Mouse (Mus musculus) spleen, postnatal 4 days (tissue): ENCODE results near the gene Yipf2.

ENCODE experiments used
- DNase-seq, 2 experiments: peaks; one replicate each; pipeline ENCODE4 v3.0.0; 2022; ENCODE audit warnings: low spot score in 2 of 2

Gene Yipf2

GRCm38 (mm10) chr9:21592703-21593121 is at the start of gene Yipf2, which contains the start of gene Timm29:
TSS of gene Yipf2 (minus strand) at chr9:21592828.
TSS of gene Timm29 (plus strand) at chr9:21592722.
- peak; percentile 85 to 90 for DNase-seq

- no peak for DNase-seq
Measured at GRCm38 (mm10) chr9:21639031-21639430, 46.4 kb upstream of the Yipf2 start.

GRCm38 (mm10) chr9:21635639-21636038 is 43.0 kb upstream of the Yipf2 start:
- no peak for DNase-seq

- DNase-seq, result no peak
Measured at GRCm38 (mm10) chr9:21633106-21633505, 40.5 kb upstream of the Yipf2 start.

GRCm38 (mm10) chr9:21630673-21631072 is 38.0 kb upstream of the Yipf2 start:
- peak in 1 of 2 experiments; percentile 41 for DNase-seq

- peak in 1 of 2 experiments; percentile 31 for DNase-seq
Measured at GRCm38 (mm10) chr9:21627145-21627795, 34.6 kb upstream of the Yipf2 start.

- DNase-seq, result no peak
Measured at GRCm38 (mm10) chr9:21626571-21626970, 33.9 kb upstream of the Yipf2 start.

GRCm38 (mm10) chr9:21625342-21626339 is 33.0 kb upstream of the Yipf2 start:
- DNase-seq, result peak in 1 of 2 experiments; percentile 31

GRCm38 (mm10) chr9:21622676-21623075 is 30.0 kb upstream of the Yipf2 start:
- DNase-seq, result no peak

- DNase-seq, result no peak
Measured at GRCm38 (mm10) chr9:21620229-21620628, 27.6 kb upstream of the Yipf2 start.

GRCm38 (mm10) chr9:21617066-21617465 is 24.4 kb upstream of the Yipf2 start:
- peak; percentile 32 to 70 for DNase-seq

GRCm38 (mm10) chr9:21616232-21616781 is 23.7 kb upstream of the Yipf2 start:
- peak; percentile 83 to 93 for DNase-seq

GRCm38 (mm10) chr9:21615617-21616231 is 23.1 kb upstream of the Yipf2 start, which contains the start of gene Smarca4:
TSS of gene Smarca4 (plus strand) at chr9:21616169.
- peak; percentile 98 to 99 for DNase-seq

- no peak for DNase-seq
Measured at GRCm38 (mm10) chr9:21614864-21615616, 22.4 kb upstream of the Yipf2 start.

- peak in 1 of 2 experiments; percentile 64 for DNase-seq
Measured at GRCm38 (mm10) chr9:21609861-21610260, 17.2 kb upstream of the Yipf2 start.

GRCm38 (mm10) chr9:21606648-21607047 is 14.0 kb upstream of the Yipf2 start:
- no peak for DNase-seq

GRCm38 (mm10) chr9:21605865-21606264 is 13.2 kb upstream of the Yipf2 start:
- no peak for DNase-seq

- DNase-seq, result no peak
Measured at GRCm38 (mm10) chr9:21604119-21604518, 11.5 kb upstream of the Yipf2 start.

- peak; percentile 71 to 87 for DNase-seq
Measured at GRCm38 (mm10) chr9:21601722-21602399, 9.2 kb upstream of the Yipf2 start.

- no peak for DNase-seq
Measured at GRCm38 (mm10) chr9:21601073-21601472, 8.4 kb upstream of the Yipf2 start.
